Mouse (Mus musculus) midbrain, postnatal 0 days (tissue): ENCODE measurements around the gene Proser1. TPM values are rescaled to one million over a fixed set of nuclear protein-coding genes. Genes with fewer than 3 reads are reported as not detected.
A peak's percentile ranks its signal among the peaks of the same experiment; 100 is the strongest.

Experiments
- ATAC-seq: fragments of 200-750 bp; cut with Nextera tagmentation; 2 replicates; pipeline ENCODE4 v1.8.0; 2017; ENCODE audit warnings: moderate number of reproducible peaks, mild to moderate bottlenecking, moderate TSS enrichment, moderate library complexity; ENCODE audit not compliant: low FRiP score
- DNase-seq: peaks from one replicate; pipeline ENCODE4 v3.0.0-alpha.2; 2015; ENCODE audit warnings: low spot score
- H3K27ac ChIP-seq: fragments of 300-500 bp; sonication (generic); 2 replicates; pipeline ENCODE4 v1.5.1; 2014; ENCODE audit warnings: low read depth, mild to moderate bottlenecking, low read length, mixed read lengths
- H3K27me3 ChIP-seq: fragments of 300-500 bp; sonication (generic); 2 replicates; pipeline ENCODE4 v1.6.1; 2014; ENCODE audit warnings: low read length, control low read depth, mixed read lengths; ENCODE audit not compliant: insufficient read depth
- H3K36me3 ChIP-seq: fragments of 300-500 bp; sonication (generic); 2 replicates; pipeline ENCODE4 v1.6.1; 2014; ENCODE audit warnings: low read length, control low read depth, mixed read lengths; ENCODE audit not compliant: insufficient read depth
- H3K4me1 ChIP-seq: fragments of 300-500 bp; sonication (generic); 2 replicates; pipeline ENCODE4 v1.6.1; 2014; ENCODE audit warnings: mild to moderate bottlenecking, control low read depth, antibody characterized with exemption, low read length, mixed read lengths; ENCODE audit not compliant: insufficient read depth
- H3K4me2 ChIP-seq: fragments of 300-500 bp; sonication (generic); 2 replicates; pipeline ENCODE4 v1.6.1; 2014; ENCODE audit warnings: low read depth, mild to moderate bottlenecking, low read length, mixed read lengths; ENCODE audit not compliant: poor library complexity, severe bottlenecking
- H3K4me3 ChIP-seq: fragments of 300-500 bp; sonication (generic); 2 replicates; pipeline ENCODE4 v1.5.1; 2014; ENCODE audit warnings: low read depth, mild to moderate bottlenecking, low read length, moderate library complexity
- H3K9ac ChIP-seq: fragments of 300-500 bp; sonication (generic); replicated peaks from 2 replicates; pipeline ENCODE4 v1.6.1; 2014; ENCODE audit warnings: mild to moderate bottlenecking, low read length, moderate library complexity, mixed read lengths; ENCODE audit not compliant: poor library complexity, severe bottlenecking
- H3K9me3 ChIP-seq: fragments of 300-500 bp; sonication (generic); 2 replicates; pipeline ENCODE4 v1.6.1; 2016; ENCODE audit warnings: low read length, control low read depth
- CTCF ChIP-seq: IDR thresholded peaks from 2 replicates; pipeline ENCODE4 v1.5.1; 2016; ENCODE audit warnings: antibody characterized with exemption, mild to moderate bottlenecking
- WGBS: fragments of 180-500 bp; shearing (Covaris S2); extraction: QIAGEN DNeasy Blood & Tissue Kit; methylation state at CpG from one replicate; pipeline ENCODE4 v1.1.7; 2014; 5-methylcytosine and 5-hydroxymethylcytosine counted together
- polyA plus RNA-seq: library from polyadenylated mRNA; unstranded; fragments of >200 nt; fragmentation: Nextera tagmentation; extraction: Ambion mirVana; gene quantifications from 2 replicates; pipeline ENCODE4 v1.2.1, GENCODE M21; 2015
- total RNA-seq: library from RNA; depleted of rRNA; stranded (reverse); fragments of >200 nt; gene quantifications from 2 replicates; pipeline ENCODE4 v1.2.3, GENCODE M21; 2014

Gene Proser1
- total and polyA plus RNA-seq, 2 experiments from 2014 or later = 4.9 to 15.1 TPM

- Histone ChIP-seq H3K27me3 (no peaks in the 10 kb centered on the region), H3K4me3 (no peak overlapping the region), H3K9ac (no peak overlapping the region), H3K4me2 (no peak overlapping the region), H3K4me1 (no peaks in the 10 kb centered on the region), H3K27ac (no peak overlapping the region), H3K9me3 (no peaks in the 10 kb centered on the region), H3K36me3 (no peaks in the 10 kb centered on the region)
- DNase-seq (no peak), ATAC-seq (no peak)
- TF ChIP-seq CTCF = no peak
- WGBS = 81% methylated on average over 6 of the region's 6 CpGs
Observed at GRCm38 (mm10) chr3:53498351-53498905, 35.0 kb downstream of the Proser1 start.

- TF ChIP-seq CTCF = peak; percentile 87
- H3K9me3 ChIP-seq = no peaks in the 10 kb centered on the region
- no peak overlapping the region for H3K9ac ChIP-seq
- no peaks in the 10 kb centered on the region for H3K27me3 ChIP-seq
- no peak overlapping the region for H3K4me2 ChIP-seq
- no peaks in the 10 kb centered on the region for H3K36me3 ChIP-seq
- no peak overlapping the region for H3K4me3 ChIP-seq
- WGBS = 64% methylated on average over 6 of the region's 6 CpGs
- H3K27ac ChIP-seq = no peak overlapping the region
- ATAC-seq = peak; percentile 73; the same call in 1 of the 2 replicates
- H3K4me1 ChIP-seq = no peaks in the 10 kb centered on the region
- peak; percentile 67 for DNase-seq
Observed at GRCm38 (mm10) chr3:53502428-53502827, 39.0 kb downstream of the Proser1 start.

- H3K9me3 ChIP-seq = no peaks in the 10 kb centered on the region
- H3K27me3 ChIP-seq = no peaks in the 10 kb centered on the region
- DNase-seq = no peak
- H3K36me3 ChIP-seq = no peaks in the 10 kb centered on the region
- no peak overlapping the region for H3K27ac ChIP-seq
- H3K4me1 ChIP-seq = no peaks in the 10 kb centered on the region
- H3K9ac ChIP-seq = no peak overlapping the region
- no peak overlapping the region for H3K4me2 ChIP-seq
- 73% methylated on average over 5 of the region's 5 CpGs for WGBS
- no peak overlapping the region for H3K4me3 ChIP-seq
- no peak for TF ChIP-seq CTCF
- ATAC-seq = no peak
Observed at GRCm38 (mm10) chr3:53513096-53513495, 49.6 kb downstream of the Proser1 start.

- H3K9me3 ChIP-seq = no peaks in the 10 kb centered on the region
- H3K9ac ChIP-seq = no peak overlapping the region
- H3K4me2 ChIP-seq = no peak overlapping the region
- no peaks in the 10 kb centered on the region for H3K4me1 ChIP-seq
- no peak overlapping the region for H3K4me3 ChIP-seq
- TF ChIP-seq CTCF = no peak
- H3K27ac ChIP-seq = no peak overlapping the region
- ATAC-seq (no peak), DNase-seq (peak; percentile 24)
- WGBS = 77% methylated on average over 4 of the region's 4 CpGs
- H3K36me3 ChIP-seq = no peaks in the 10 kb centered on the region
- H3K27me3 ChIP-seq = no peaks in the 10 kb centered on the region
Observed at GRCm38 (mm10) chr3:53514221-53515065, 51.0 kb downstream of the Proser1 start.

- Histone ChIP-seq H3K4me1 (no peaks in the 10 kb centered on the region), H3K9me3 (no peaks in the 10 kb centered on the region), H3K4me3 (no peak overlapping the region), H3K27me3 (no peaks in the 10 kb centered on the region), H3K36me3 (no peaks in the 10 kb centered on the region), H3K9ac (no peak overlapping the region), H3K27ac (peak overlapping the region; percentile 38; the same call in 1 of the 2 replicates), H3K4me2 (no peak overlapping the region)
- TF ChIP-seq CTCF = no peak
- 74% methylated on average over 10 of the region's 10 CpGs for WGBS
- ATAC-seq (no peak), DNase-seq (peak; percentile 31)
Observed at GRCm38 (mm10) chr3:53522794-53523193, 59.3 kb downstream of the Proser1 start.

- peak overlapping the region; percentile 59 for H3K4me2 ChIP-seq
- peak overlapping the region; percentile 22 for H3K4me3 ChIP-seq
- ATAC-seq = peak; percentile 49; the same call in 1 of the 2 replicates
- no peaks in the 10 kb centered on the region for H3K4me1 ChIP-seq
- H3K27me3 ChIP-seq = no peaks in the 10 kb centered on the region
- 20% methylated on average over 21 of the region's 21 CpGs for WGBS
- no peaks in the 10 kb centered on the region for H3K36me3 ChIP-seq
- TF ChIP-seq CTCF = peak; percentile 92
- H3K27ac ChIP-seq = no peak overlapping the region
- H3K9me3 ChIP-seq = no peaks in the 10 kb centered on the region
- no peak overlapping the region for H3K9ac ChIP-seq
- DNase-seq = peak; percentile 88
Observed at GRCm38 (mm10) chr3:53525737-53526136, 62.3 kb downstream of the Proser1 start.
